Mouse (Mus musculus) lung, postnatal 4 days (tissue): Measurements from ENCODE around the gene Cyp2d10.
"Not testable (repeated sequence)": the region's sequence is repeated elsewhere in the genome, so short reads cannot be mapped to it uniquely, and the experiment has no call there.

Source experiments
- DNase-seq, 2 experiments: peaks; one replicate each; pipeline ENCODE4 v3.0.0; 2021

The Cyp2d10 gene

DNA sequence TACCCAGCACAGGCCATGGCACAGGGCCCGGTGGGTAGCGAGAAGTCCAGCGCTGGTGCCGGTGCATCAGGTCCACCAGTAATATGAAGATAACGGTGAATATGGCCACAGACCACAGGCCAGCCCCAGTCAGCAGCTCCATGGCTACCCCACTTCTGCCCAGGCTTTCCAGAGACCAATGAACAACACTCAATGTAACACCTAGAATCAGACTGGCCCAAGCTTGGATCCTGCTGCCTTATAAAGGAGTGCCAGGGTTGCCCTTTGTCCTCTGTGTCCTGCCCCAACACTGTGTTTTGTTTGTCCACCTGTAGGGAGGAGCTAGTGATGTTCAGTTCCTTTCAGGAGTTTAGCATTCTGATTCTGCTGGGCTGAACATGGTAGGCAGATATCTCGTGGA lies at the start of gene Cyp2d10:
Gene Cyp2d10, minus strand, starts transcription at position 215 of the 400 bp plus-strand sequence.
- no peak for DNase-seq

DNA sequence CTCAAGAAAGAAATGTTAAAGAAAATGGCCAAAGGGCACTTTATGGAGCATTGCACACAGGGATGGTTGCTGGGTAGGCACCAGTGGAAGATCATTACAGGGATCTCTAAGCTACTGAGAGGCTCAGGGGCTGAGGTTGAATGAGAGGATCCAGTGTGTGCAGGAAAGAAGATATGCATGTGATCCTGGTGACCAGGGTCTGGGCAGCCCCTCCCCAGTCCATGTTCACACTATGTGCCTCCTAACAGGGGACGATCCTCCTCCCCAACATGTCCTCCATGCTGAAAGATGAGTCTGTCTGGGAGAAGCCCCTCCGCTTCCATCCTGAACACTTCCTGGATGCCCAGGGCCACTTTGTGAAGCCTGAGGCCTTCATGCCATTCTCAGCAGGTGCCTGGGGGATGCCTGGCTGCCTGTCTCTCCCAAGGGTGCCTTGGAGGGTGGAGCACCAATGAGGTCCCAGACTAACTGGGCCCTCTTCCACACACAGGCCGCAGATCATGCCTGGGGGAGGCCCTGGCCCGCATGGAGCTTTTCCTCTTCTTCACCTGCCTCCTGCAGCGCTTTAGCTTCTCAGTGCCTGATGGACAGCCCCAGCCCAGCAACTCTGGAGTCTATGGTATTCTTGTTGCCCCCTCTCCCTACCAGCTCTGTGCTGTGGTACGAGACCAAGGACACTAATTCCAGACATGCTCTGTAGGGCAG lies 49.2 kb upstream of the Cyp2d10 start:
- not testable (repeated sequence) for DNase-seq

DNA sequence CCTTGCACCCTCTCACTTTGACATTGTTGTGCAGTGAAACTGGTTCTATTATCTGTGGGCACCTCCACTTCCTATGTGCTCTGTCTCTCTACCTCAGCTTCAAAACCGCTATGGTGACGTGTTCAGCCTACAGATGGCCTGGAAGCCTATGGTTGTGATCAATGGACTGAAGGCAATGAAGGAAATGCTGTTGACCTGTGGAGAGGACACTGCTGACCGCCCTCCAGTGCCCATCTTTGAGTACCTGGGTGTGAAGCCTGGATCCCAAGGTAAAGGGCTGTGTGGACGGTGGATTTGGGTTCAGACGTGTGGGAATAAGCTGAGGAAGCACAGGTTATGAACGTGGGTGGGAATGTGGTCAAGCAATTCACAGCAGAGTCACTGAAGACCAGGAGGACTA lies 46.5 kb upstream of the Cyp2d10 start:
- DNase-seq: not testable (repeated sequence)

DNA sequence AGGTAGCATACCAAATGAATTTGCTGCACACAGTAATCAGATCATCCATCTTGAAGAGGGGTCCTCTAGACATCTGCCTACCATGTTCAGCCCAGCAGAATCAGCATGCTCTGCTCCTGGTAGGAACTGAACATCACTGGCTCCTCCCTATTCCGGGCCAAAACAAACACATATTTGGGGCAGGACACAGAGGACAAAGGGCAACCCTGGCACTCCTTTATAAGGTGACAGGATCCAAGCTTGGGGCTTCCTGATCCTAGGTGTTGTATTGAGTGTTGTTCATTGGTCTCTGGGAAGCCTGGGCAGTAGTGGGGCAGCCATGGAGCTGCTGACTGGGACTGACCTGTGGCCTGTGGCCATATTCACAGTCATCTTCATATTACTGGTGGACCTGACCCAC lies 45.1 kb upstream of the Cyp2d10 start:
- not testable (repeated sequence) for DNase-seq

DNA sequence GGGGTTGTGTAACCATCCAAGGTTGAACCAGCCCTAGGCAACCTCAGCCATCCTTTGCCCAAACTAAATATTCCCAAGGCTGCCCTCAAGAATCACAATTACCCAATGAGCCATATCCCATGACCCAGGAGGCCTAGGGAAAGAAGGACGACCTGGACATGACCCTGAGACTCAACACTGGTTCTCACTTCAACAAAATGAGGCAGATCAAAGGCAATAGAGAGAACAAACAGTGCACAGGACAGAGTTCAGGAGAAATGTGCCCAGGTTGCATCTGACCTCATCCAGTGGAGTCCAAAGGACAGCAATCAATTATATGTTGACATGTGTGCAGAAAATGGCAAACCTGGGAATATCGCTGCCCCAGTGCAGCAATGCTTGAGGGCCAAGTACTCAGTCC lies 43.0 kb upstream of the Cyp2d10 start:
- not testable (repeated sequence) for DNase-seq

DNA sequence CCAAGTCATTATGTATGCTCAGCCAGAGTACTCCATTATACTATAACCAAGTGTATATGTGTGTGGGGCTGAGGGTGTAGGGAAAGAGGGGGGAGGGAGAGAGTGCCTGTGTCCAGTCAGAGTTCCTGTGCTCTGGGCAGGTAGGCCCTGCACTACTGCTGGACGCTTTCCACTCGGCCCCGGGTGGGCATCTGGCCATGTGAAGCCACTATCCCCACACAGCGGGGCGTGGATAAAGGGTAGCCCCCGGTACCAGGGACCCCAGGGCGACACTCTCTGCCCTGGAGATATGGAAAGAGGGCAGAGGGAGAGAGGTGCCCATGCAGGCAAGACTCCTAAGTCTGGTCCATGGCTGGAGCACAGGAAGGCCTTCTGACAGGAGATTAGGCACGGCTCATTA lies 38.2 kb upstream of the Cyp2d10 start:
- no peak for DNase-seq

DNA sequence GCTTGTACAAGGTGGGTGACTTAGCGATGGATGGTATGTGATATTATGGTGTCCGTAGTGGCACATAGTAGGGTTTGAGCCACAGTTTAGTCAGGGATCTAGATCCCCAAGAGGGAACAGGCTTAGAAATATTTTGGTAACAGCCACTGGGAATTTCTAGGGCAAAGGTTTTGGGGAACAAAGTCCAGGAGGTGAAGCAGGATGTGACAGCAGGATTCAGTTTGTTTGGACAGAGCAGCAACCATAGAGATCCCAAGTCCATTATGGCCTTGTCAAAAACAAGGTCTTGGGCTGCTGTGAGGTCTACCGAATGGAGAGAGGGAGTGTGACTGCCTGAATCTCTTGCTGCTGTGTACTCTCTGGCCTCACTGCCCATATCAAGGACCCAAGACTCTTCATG lies 36.7 kb upstream of the Cyp2d10 start:
- DNase-seq: no peak

DNA sequence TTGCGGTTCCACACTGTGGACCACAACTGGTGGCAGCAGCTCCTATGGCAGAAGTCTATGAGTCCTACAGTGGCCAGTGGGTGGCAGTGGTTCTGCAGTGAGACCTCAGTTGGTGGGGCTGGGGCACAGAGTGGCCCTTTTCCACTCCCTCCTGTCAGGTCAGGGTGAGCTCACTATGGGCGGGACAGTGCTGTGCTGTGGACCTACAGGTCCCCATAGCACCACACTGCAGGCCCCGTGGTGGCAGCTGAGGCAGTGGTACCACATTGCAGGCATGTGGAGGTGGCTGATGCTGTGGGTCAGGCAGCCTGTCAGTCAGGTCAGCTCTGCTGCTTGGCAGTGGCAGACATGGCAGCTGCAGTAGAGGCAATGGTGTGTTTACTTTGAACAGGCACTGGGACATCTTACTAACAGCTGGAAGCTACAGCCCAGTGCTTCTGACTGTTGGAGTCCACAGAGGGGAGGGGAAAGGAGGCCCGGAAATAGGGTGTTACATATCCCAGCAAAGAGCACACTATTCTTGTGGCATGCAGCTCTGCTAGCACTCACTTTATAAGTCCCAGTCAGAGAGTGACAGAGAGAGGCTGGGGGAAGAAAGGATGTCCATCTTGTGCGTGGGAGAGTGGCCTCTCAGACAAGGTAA lies 31.1 kb upstream of the Cyp2d10 start:
- DNase-seq: peak in 1 of 2 experiments; percentile 49

DNA sequence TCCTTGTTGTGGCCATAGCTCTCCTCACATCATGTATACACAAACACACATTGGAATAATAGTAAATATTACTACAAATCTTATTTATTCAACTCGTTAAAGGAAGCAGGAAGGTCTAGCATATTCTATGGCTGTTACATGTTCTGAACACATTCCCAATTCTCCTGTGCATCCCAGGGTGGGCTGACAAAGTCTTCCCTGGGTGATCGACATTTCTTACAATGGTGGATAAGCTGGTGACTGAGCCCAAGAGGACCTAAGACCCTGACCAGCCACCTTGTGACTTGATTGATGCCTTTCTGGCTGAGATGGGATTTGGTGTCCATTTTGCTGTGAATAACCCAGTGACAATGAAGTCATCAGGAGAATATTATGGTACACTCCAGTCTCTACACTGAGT lies 28.6 kb upstream of the Cyp2d10 start:
- no peak for DNase-seq

DNA sequence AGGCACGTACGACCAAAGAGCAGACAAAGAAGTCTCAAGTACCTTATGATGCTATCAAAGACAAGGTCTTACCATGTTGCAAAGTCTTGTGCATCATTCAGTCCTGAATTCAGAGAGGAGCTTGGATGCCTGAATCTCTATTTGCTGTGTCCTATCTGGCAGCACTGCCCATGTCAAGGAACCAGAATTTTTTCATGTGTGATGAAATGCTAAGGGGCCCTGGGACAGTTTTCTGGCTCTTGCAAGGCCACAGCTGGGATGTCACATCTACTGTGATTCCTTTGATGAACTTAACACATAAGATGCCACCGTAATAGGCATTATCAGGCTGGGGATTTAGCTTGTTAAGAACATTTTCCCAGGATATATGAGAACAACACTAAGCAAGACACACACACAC lies 28.0 kb upstream of the Cyp2d10 start:
- no peak for DNase-seq

DNA sequence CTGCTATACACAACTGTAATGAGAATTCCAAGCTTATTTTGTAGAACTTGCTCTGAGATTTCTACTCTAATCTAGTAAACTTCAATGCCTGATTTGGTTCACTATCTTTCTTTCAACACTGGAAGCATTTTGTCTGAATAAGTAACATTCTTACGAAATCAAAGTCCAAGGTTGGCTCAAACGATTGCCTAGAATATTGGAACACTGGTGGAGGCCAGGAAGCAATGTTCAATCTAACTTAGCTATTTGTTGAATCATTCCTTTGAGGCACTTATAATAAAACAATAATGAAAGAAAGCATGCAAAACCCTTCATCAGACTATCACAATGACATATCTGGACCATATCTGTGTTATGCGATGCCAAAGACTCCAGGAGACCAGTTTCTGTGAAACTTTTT lies 27.5 kb upstream of the Cyp2d10 start:
- DNase-seq: no peak

DNA sequence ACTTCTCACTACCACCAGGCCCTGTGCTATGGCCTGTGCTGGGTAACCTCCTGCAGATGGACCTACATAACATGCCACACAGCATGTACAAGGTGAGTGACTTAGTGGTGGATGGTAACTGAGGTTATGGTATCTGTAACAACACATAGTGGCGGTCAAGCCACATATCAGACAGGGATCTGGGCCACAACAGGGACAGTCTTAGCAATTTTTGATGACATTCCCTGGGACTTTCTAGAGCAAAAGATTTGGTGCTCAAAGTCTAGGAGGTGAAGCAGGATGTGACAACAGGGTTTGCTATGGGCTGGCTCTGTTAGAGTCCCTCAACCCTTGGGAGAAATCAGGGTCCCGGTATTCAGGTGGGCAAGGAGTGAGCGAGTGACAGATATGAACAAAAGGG lies 26.6 kb upstream of the Cyp2d10 start:
- no peak for DNase-seq

DNA sequence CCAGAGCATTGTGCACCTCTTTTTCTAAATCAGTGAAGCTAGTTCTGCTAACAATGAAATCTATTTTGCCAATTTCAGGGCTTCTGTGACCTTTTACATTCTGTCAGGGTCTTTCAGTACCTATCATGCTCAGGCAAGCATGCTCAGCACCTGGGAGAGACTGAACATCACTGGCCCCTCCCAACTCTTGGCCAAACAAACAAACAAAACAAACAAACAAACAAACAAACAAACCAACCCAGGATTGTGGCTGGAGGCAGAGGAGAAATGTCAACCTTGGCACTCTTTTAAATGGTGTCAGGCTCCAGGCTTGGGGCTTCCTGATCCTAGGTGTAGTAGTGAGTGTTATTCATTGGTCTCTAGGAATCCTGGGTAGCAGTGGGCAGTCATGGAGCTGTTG lies 26.1 kb upstream of the Cyp2d10 start, which contains the start of gene Cyp2d9:
Gene Cyp2d9, plus strand, starts transcription at position 301 of the 400 bp plus-strand sequence.
- no peak for DNase-seq

DNA sequence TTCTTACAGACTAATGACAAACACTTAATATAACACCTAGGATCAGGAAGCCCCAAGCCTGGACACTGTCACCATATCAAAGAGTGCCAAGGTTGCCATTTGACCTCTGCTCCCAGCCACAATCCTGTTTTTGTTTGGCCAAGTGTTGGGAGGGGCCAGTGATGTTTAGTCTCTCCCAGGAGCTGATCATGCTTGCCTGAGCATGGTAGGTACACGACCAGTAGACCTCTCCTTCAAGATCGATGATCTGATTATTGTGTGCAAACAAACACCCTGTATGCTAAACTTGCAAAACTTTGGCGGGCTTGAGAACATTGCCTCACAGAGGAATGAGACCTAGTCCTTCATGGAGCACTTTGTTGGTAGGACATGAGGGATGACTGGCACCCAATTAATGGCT lies 16.5 kb upstream of the Cyp2d10 start:
- no peak for DNase-seq

DNA sequence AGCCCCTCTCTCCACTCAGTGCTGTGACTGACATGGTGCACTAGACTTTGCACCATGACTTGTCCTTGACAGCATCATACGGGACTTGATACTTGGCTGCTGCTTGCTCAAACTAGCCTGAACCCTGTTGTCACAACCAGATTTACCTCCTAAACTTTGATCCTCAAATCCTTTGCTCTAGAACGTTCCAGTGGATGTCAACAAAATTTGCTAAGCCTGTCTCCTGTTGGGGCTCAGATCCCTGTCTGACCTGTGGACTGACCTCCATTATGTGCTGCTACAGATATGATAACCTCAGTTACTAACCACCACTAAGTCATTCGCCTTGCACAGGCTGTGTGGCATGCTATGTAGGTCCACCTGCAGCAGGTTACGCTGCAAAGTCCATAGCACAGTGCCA lies 15.9 kb upstream of the Cyp2d10 start:
- no peak for DNase-seq

DNA sequence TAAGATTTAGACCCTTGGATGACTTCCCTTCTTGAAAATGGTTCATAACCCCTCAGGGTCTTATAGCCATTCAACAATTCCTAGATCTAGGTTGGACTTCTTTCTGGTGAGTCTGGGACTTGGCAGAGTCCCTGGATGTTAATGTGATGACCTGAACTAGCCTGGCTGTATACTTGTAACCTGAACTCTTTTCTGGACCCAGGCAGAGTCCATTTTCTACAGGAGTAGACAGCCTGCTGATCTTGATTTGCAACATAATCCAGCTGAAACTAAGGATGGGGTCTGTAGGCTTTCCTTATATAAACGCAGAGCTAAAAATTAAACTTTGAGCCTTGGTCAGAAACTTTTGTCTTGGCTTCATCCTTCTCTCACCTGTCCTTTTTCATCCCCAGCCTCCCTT lies 11.6 kb upstream of the Cyp2d10 start:
- DNase-seq: no peak

DNA sequence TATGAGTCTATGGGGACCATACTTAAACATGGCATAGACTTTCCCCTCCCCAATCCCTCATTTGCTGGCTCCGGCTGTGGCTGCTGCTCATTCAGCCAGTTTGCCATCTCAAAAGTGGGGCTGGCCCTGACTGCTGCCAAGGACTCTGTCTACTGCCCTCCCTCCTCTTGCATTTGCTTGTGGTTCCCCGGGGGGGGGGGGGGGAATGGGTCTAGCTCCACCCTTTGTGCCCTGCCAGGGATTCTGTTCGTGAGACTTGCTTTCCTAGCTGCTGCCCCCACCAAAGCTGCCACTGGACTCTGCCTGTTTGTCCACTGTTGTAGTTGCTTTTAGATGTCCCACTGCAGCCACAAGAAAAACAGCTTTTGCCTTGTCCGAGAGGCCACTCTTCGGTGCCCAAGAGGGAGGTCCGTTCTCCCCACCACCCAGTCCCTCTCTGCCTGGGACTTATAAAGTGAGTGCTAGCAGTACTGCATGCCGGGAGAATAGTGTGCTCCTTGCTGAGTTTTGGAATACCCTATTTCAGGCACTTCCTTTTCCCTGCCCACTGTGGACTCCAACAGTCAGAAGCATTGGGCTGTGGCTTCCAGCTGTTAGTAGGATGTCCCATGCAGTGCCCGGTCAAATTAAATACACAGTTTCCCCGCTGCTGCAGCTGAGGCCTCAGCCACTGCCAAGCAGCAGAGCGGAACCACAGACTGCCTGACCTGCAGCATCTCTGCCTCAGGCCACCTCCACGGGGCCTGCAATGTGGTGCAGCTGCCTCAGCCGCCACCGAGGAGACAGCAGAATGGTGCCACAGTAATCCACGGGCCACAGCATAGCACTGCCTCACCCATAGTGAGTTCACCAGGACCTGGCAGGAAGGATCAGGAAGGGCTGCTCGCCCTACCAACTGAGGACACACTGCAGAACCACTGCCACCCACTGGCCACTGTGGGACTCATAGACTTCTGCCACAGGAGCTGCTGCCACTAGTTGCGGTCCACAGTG lies 10.1 kb upstream of the Cyp2d10 start:
- DNase-seq: peak; percentile 89 to 90

DNA sequence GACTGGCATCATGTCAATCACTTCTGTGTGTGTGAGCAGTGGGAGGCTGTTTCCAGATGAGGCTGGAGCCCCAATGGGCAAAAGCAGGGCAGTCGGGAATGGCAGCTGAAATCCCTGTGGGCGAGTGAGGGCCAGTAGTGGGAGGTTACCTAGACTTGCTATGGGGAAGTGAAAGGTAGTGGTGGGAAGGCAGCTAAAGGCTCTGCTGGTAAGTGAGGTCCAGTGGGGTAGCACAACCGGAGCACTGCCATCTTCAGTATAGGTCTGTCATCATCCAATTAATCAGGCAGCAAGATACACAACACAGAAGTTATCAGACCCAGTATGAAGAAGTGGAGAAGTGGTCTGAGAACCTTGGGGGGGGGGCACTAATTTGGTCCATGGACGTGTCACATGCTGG lies 541 bp upstream of the Cyp2d10 start:
- no peak for DNase-seq

DNA sequence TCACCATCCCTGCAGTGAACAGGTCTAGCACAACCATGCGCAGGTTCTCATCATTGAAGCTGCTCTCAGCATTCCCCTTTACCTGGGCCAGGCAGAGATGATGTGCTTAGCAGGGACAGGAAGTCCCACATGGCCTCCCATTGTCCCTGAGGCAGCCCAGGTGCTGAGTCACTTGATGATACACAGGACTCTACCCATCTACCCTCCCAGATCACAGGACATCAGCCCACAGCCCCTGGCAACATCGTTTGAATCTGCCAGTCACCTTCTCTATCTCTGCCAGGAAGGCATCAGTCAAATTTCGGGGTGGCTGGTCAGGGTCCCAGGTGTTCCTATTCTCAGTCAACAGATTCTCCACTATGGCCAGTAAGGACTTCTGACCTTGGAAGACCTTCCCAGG lies 2.8 kb downstream of the Cyp2d10 start:
- no peak for DNase-seq

DNA sequence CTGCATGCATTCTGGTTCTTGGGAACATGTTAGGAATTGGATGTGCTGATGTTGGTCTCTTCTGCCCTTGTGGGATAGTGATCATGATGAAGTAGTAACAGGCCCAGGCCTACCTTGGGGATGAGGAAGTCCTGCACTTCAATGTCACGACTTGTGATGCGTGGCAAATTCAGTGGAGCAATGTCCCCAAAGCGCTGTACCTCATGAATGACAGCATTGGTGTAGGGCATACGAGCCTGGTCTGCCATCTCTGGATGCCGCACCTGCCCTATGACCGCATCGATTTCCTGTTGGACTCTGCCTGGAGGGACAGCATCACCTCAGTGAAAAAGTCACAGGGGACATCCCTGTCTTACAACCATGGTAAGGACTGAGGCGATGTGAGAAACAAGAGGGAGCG lies 3.4 kb downstream of the Cyp2d10 start:
- DNase-seq: no peak

DNA sequence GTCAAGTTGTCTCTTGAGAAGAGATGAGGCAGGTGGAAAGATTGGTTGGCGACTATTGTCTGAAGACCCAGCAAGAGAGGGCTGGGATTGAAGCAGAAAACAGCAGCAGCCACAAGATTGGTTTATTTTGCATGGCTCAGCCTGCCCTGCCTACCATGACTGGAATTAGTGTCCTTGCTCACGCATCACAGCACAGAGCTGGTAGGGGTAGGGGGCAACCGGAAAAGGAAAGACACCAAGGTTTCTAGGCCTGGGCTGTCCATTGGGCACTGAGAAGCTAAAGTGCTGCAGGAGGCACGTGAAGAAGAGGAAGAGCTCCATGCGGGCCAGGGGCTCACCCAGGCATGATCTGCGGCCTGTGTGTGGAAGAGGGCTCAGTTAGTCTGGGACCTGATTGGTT lies 4.3 kb downstream of the Cyp2d10 start:
- no peak for DNase-seq

DNA sequence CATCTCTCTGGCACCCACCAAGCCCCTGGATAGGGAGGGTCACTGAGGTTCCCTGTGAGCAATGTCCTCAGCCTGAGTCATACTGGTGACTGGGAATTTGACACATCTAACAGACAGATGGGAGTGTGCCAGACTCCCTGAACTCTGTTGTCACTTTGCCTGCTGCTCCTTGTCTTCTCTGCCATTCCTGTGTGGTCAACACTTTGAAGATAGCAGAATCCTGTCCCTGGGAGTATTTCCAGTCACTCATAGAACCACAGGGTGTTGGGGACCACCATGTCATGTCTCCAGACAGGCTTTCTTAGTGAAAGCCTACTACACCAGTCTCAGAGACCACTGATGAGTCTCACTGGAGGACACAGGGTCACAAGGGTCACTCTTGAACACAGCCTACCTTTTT lies 4.9 kb downstream of the Cyp2d10 start:
- DNase-seq: no peak

DNA sequence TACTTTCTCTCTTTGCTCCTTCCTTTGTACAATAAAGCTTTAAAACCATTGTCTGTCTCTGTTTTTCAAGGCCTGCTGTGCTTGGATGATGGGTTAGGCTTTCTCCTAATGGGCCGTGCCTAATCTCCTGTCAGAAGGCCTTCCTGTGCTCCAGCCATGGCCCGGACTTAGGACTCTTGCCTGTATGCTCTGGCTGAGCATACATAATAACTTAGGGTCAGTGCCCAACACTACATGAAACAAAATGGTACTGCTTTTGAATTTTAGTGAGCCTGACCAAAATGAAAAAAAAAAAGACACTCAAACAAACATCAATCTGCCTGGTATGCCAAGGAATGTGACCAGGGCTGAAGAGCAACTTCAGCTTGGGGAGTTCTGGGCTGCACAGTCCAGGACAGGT lies 5.5 kb downstream of the Cyp2d10 start:
- DNase-seq: no peak

DNA sequence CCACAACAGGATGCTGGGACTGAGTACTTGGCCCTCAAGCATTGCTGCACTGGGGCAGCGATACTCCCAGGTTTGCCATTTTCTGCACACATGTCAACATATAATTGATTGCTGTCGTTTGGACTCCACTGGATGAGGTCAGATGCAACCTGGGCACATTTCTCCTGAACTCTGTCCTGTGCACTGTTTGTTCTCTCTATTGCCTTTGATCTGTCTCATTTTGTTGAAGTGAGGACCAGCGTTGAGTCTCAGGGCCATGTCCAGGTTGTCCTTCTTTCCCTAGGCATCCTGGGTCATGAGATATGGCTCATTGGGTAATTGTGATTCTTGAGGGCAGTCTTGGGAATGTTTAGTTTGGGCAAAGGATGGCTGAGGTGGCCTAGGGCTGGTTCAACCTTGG lies 11.0 kb downstream of the Cyp2d10 start:
- DNase-seq: not testable (repeated sequence)
